Mouse (Mus musculus) MEL (cell line): ENCODE data around the gene Disp1.

Source experiments
- MAX ChIP-seq: IDR thresholded peaks from 2 replicates; pipeline ENCODE4 v1.6.1; 2011; ENCODE audit warnings: low read length, improper control_type of control experiment
- ZC3H11A ChIP-seq: IDR thresholded peaks from 2 replicates; pipeline ENCODE4 v1.6.1; 2012; ENCODE audit warnings: low read depth, mild to moderate bottlenecking, inconsistent platforms, low read length, improper control_type of control experiment

GRCm38 (mm10) chr1:183123725-183124124, 97.6 kb downstream of the Disp1 start:
- no peak for TF ChIP-seq ZC3H11A
- TF ChIP-seq MAX: no peak
